Mouse (Mus musculus): Measurements from ENCODE around the gene Arhgap8.

Arhgap8 gene

GRCm38 (mm10) chr15:84793649-84794048 is 73.8 kb downstream of the Arhgap8 start:
- DNase-seq (ENCODE audit: extremely low read depth, low read depth) = no peak

- DNase-seq (ENCODE audit: extremely low read depth, low read depth) = no peak
Observed at GRCm38 (mm10) chr15:84800132-84800531, 80.3 kb downstream of the Arhgap8 start.

- peak; percentile 8 for DNase-seq (ENCODE audit: extremely low read depth, low read depth)
Observed at GRCm38 (mm10) chr15:84803685-84804084, 83.8 kb downstream of the Arhgap8 start.

GRCm38 (mm10) chr15:84809275-84809952 is 89.6 kb downstream of the Arhgap8 start:
- DNase-seq (ENCODE audit: extremely low read depth, low read depth) = no peak

GRCm38 (mm10) chr15:84811126-84811525 is 91.3 kb downstream of the Arhgap8 start:
- DNase-seq (ENCODE audit: extremely low read depth, low read depth) = no peak

GRCm38 (mm10) chr15:84812831-84813357 is 93.0 kb downstream of the Arhgap8 start:
- DNase-seq (ENCODE audit: extremely low read depth, low read depth) = no peak

GRCm38 (mm10) chr15:84815171-84815570 is 95.3 kb downstream of the Arhgap8 start:
- DNase-seq (ENCODE audit: extremely low read depth, low read depth) = no peak

- no peak for DNase-seq (ENCODE audit: extremely low read depth, low read depth)
Observed at GRCm38 (mm10) chr15:84817589-84817988, 97.7 kb downstream of the Arhgap8 start.

GRCm38 (mm10) chr15:84818284-84818683 is 98.4 kb downstream of the Arhgap8 start:
- no peak for DNase-seq (ENCODE audit: extremely low read depth, low read depth)

GRCm38 (mm10) chr15:84820811-84821210 is 101.0 kb downstream of the Arhgap8 start:
- DNase-seq (ENCODE audit: extremely low read depth, low read depth) = no peak
